10 mouse cellular contexts compared by ENCODE assay signal in the genomic region with DNA sequence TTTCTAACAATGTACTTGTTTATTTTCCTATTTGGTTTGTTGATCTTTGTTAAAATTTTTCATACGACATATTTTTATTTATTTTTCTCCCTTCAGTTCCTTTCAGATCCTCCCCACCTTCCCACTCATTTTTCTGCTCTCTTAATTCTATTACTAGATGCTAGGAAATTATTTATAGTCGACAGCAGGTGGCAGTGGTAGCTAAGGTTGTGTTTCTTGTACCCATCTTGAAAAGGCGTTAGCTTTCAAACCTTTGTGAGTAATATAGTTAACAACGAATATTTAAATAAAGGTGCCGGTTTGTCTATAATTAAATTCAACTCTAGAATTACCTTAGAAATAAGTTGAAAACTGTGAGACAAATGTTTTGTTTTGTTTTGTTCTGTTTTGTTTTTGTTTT. TPM values are rescaled to one million over a fixed set of nuclear protein-coding genes. Genes with fewer than 3 reads are reported as not detected.
DNase-seq lines count a peak whose midpoint lies in the region; ATAC-seq and TF ChIP-seq lines count a peak whose summit lies in the region.
"Had no signal": no experiment of that assay in that cellular context is flagged by ENCODE, and none has a peak within 500 bp of the region (broad histone marks: within the 10 kb centered on the region; RNA-seq: fewer than 3 reads in every experiment).

No protein-coding gene starts in this region.

- H3K4me1 ChIP-seq in kidney, postnatal 0 days (replicated peaks; ENCODE audit: insufficient read depth, low read length), result no peaks in the 10 kb centered on the region
- H3K4me1 ChIP-seq in ES-E14 (ENCODE audit: control insufficient read depth in 2 of 2, insufficient read depth in 2 of 2, low read length in 2 of 2, poor library complexity in 1 of 2), result no peaks in the 10 kb centered on the region
- H3K4me1 ChIP-seq: liver, embryonic 15.5 days; neural tube, embryonic 15.5 days had no signal

- peak; percentile 67 for DNase-seq in kidney, postnatal 0 days (ENCODE audit: low spot score)
- DNase-seq in kidney, adult 11 months, result no peak
- DNase-seq in ES-E14 (ENCODE audit: low read depth, low spot score), result no peak
- DNase-seq in R1 (ENCODE audit: low read depth, low spot score), result peak; percentile 22
- peak; percentile 2 for DNase-seq in layer of hippocampus, adult 9-10 months (ENCODE audit: low spot score)
- no peak for DNase-seq in heart, adult 18-20 months
- DNase-seq in thymus, postnatal 25 days, result no peak

- H3K27me3 ChIP-seq in kidney, postnatal 0 days (ENCODE audit: insufficient read depth, low read length), result no peaks in the 10 kb centered on the region
- H3K27me3 ChIP-seq: liver, embryonic 15.5 days; neural tube, embryonic 15.5 days had no signal

- peak; percentile 67 for TF ChIP-seq CTCF in kidney, postnatal 0 days (IDR thresholded peaks at IDR 0.05; ENCODE audit: low read depth)

- H3K27ac ChIP-seq in kidney, postnatal 0 days, result no peak overlapping the region
- no peak overlapping the region for H3K27ac ChIP-seq in ES-E14 (ENCODE audit: insufficient read depth, low read depth, low read length, poor library complexity, severe bottlenecking)
- H3K27ac ChIP-seq: liver, embryonic 15.5 days; neural tube, embryonic 15.5 days had no signal

- H3K9ac ChIP-seq in kidney, postnatal 0 days (ENCODE audit: low read depth, low read length), result no peak overlapping the region
- no peak overlapping the region for H3K9ac ChIP-seq in ES-E14 (ENCODE audit: insufficient read depth, low read depth, low read length, poor library complexity, severe bottlenecking)
- H3K9ac ChIP-seq: liver, embryonic 15.5 days; neural tube, embryonic 15.5 days had no signal

- in situ Hi-C loops in ES-E14 (cut with MboI; ENCODE audit: low sequenced_read_pairs in 2 of 2, unreplicated experiment in 2 of 2), result no loop called here

- WGBS in kidney, postnatal 0 days, result 35% methylated on average over 5 of the region's 5 CpGs

- ATAC-seq in kidney, postnatal 0 days (replicated peaks; ENCODE audit: low FRiP score, low read depth), result no peak

- H3K36me3 ChIP-seq in kidney, postnatal 0 days (ENCODE audit: insufficient read depth, low read length), result no peaks in the 10 kb centered on the region
- H3K36me3 ChIP-seq in ES-E14 (ENCODE audit: control insufficient read depth, insufficient read depth, low read length, poor library complexity, severe bottlenecking), result no peaks in the 10 kb centered on the region
- H3K36me3 ChIP-seq: liver, embryonic 15.5 days; neural tube, embryonic 15.5 days had no signal

- no peak overlapping the region for H3K4me3 ChIP-seq in kidney, postnatal 0 days (replicated peaks; ENCODE audit: low read depth, low read length)
- H3K4me3 ChIP-seq in ES-E14 (ENCODE audit: insufficient read depth in 1 of 2, low read depth in 1 of 2, low read length in 2 of 2, poor library complexity in 1 of 2, severe bottlenecking in 1 of 2), result no peak overlapping the region
- H3K4me3 ChIP-seq: liver, embryonic 15.5 days; neural tube, embryonic 15.5 days had no signal

- H3K4me2 ChIP-seq in kidney, postnatal 0 days (ENCODE audit: low read length), result no peak overlapping the region
- H3K4me2 ChIP-seq: liver, embryonic 15.5 days; neural tube, embryonic 15.5 days had no signal

- H3K9me3 ChIP-seq in kidney, postnatal 0 days (replicated peaks; ENCODE audit: low read length), result no peaks in the 10 kb centered on the region
- no peaks in the 10 kb centered on the region for H3K9me3 ChIP-seq in ES-E14 (ENCODE audit: control insufficient read depth, insufficient read depth, low read depth, low read length)
- H3K9me3 ChIP-seq: liver, embryonic 15.5 days; neural tube, embryonic 15.5 days had no signal

TF ChIP-seq in ES-E14, 5 proteins besides CTCF, POLR2A, EP300 and RAD21:
- TF ChIP-seq ZC3H11A (IDR thresholded peaks at IDR 0.05; ENCODE audit: borderline replicate concordance, low read depth, low read length) (0 out of 2 replicates have a peak, but pooled peaks have one; percentile 24), HCFC1 (IDR thresholded peaks at IDR 0.05; ENCODE audit: borderline replicate concordance, insufficient read depth, low read length) (no peak)

RNA-seq across cellular contexts. Expression of a gene that starts 26.6 kb away (rescaled TPM):
- 5.8 and 5.9 TPM in 2 replicates for polyA plus RNA-seq in kidney, postnatal 0 days (2015; fragmentation: Nextera tagmentation; extraction: Ambion mirVana)
- 2.8 and 3.4 TPM in 2 replicates for total RNA-seq in ES-E14 (2012; rRNA removed)
- total RNA-seq in heart, adult 18-20 months (2021), result 10 to 100 TPM; 16.6 to 17.4 TPM

RNA-seq across cellular contexts. Expression of a gene that starts 48.6 kb away (rescaled TPM):
- polyA plus RNA-seq in kidney, postnatal 0 days (2015; fragmentation: Nextera tagmentation; extraction: Ambion mirVana), result not detected in 2 replicates
- 0.13 and 0.26 TPM in 2 replicates for total RNA-seq in ES-E14 (2012; rRNA removed)
- not detected for total RNA-seq in heart, adult 18-20 months (2021)
- total RNA-seq: heart, postnatal 14 days had no signal

Comparison
In these comparisons a context has a peak if more than half of its experiments do, and no peak if none do; other contexts are left out.
1. DNase-seq: peak in kidney, postnatal 0 days (single experiment), R1 (single experiment) and layer of hippocampus, adult 9-10 months (single experiment); none in kidney, adult 11 months (single experiment), ES-E14 (single experiment), heart, adult 18-20 months (0 of 2) and thymus, postnatal 25 days (single experiment).